Mouse (Mus musculus) small intestine, adult 2 months (tissue): ENCODE results near the gene Psmd1.

Experiments
- CTCF ChIP-seq: fragments of 200-500 bp; IDR thresholded peaks from 2 replicates; pipeline ENCODE4 v1.5.1; 2012; ENCODE audit warnings: low read depth, mild to moderate bottlenecking, control low read depth, inconsistent platforms, low read length, moderate library complexity, mixed read lengths; ENCODE audit not compliant: insufficient replicate concordance, insufficient read length; ENCODE audit errors: extremely low read depth
- POLR2A ChIP-seq: fragments of 200-500 bp; IDR thresholded peaks from 2 replicates; pipeline ENCODE4 v1.6.1; 2012; ENCODE audit warnings: low read depth, mild to moderate bottlenecking, control low read depth, inconsistent platforms, low read length, moderate library complexity

DNA sequence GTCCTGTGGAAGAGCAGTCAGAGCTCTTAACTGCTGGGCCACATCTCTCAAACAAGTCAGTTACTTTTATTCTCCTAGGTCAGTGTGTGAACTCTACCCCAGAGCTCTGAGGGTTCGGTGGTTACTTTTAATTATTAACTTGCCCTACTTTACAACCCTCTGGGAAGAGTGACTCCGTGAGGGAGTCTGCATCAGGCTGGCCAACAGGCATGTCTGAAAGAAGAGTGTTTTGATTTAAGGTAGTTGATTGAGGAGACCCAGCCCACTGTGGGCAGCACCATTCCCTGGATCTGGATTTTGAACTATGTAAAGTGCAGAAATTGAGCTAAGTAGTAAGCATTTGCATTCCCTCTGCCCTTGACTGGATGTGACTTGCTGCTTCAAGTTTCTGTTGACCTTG lies 111.9 kb downstream of the Psmd1 start:
- TF ChIP-seq CTCF (no peak), POLR2A (no peak)
